Mouse (Mus musculus) embryonic fibroblast, embryonic 13.5 days (primary cell): Measurements from ENCODE around the gene Phactr4.

Source experiments
- CTCF ChIP-seq: IDR thresholded peaks from 2 replicates; pipeline ENCODE4 v1.5.1; 2011; ENCODE audit warnings: mild to moderate bottlenecking, control low read depth, low read length, moderate library complexity, borderline replicate concordance; ENCODE audit not compliant: insufficient read depth
- POLR2A ChIP-seq: IDR thresholded peaks from 2 replicates; pipeline ENCODE4 v1.6.1; 2011; ENCODE audit warnings: low read depth, mild to moderate bottlenecking, control low read depth, low read length, moderate library complexity

- no peak for TF ChIP-seq CTCF
- peak; percentile 73 for TF ChIP-seq POLR2A
Measured at GRCm38 (mm10) chr4:132421923-132422782, at the start of gene Phactr4.
